Mouse (Mus musculus): ENCODE measurements at regions not wholly inside any gene's neighbourhood (a gene's known extent, or its start where the extent isn't known, plus 50 kb on each side); places are given as distances from the start of the nearest gene placed in this dataset.
A peak's percentile ranks its signal among the peaks of the same experiment; 100 is the strongest.

DNA sequence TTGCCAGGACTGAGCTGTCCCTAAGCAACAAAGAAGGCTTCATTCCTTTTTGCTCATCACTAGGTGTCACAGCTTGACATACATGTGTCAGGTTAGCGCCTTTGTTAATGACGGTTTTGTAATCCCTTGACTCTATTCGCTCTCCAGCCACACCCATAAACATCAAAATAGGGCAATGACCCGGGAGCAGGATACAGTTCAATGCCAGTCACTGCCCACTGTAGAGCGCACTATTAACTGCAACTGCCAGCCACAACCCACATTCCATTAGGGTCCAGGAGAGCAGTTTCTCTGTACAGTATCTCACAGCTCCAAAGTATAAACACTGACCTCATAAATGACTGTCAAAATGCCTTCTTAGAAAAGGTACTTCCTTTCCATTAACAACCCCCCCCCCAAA lies 163.5 kb upstream of the Nfe2l3 start:
- no peaks in the 10 kb centered on the region for H3K9me3 ChIP-seq (replicated peaks)
- H3K27me3 ChIP-seq: peaks cover 12% of the 10 kb centered on the region
- H3K4me2 ChIP-seq (replicated peaks): no peak overlapping the region
- no peaks in the 10 kb centered on the region for H3K36me3 ChIP-seq
- H3K9ac ChIP-seq: no peak overlapping the region
- ATAC-seq (ENCODE audit: low FRiP score): no peak
- H3K27ac ChIP-seq: no peak overlapping the region
- no peak overlapping the region for H3K4me3 ChIP-seq
- 84% methylated on average over 5 of the region's 5 CpGs for WGBS
- peaks cover 15% of the 10 kb centered on the region for H3K4me1 ChIP-seq

DNA sequence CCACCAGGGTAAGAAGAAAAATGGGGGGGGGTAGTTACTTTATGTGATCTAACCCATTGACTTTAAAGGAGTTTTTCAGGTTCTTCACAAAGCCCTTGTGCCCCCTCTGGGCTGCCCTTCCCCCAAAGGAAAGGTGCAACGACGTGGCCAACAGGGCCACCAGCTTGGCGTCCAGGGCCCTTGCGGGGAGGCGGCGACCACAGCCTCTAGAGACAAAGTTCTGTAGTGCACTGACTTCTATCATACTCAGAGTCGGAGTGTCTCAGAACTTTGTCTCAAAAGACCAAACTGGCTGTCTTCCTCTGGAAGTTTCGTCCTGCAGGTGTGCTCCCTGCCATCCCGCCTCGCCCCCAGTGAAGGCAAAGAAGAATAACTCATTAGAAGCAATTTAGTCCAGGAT lies 162.9 kb upstream of the Nfe2l3 start:
- peak overlapping the region; percentile 63 for H3K4me3 ChIP-seq
- no peak overlapping the region for H3K27ac ChIP-seq
- H3K36me3 ChIP-seq: no peaks in the 10 kb centered on the region
- H3K4me1 ChIP-seq: peaks cover 15% of the 10 kb centered on the region
- ATAC-seq (ENCODE audit: low FRiP score): no peak
- no peaks in the 10 kb centered on the region for H3K9me3 ChIP-seq (replicated peaks)
- 21% methylated on average over 10 of the region's 10 CpGs for WGBS
- peak overlapping the region; percentile 93 for H3K4me2 ChIP-seq (replicated peaks)
- 0 out of 2 replicates have a peak overlapping the region, but pooled peaks have one; percentile 69 for H3K9ac ChIP-seq
- peaks cover 12% of the 10 kb centered on the region for H3K27me3 ChIP-seq

DNA sequence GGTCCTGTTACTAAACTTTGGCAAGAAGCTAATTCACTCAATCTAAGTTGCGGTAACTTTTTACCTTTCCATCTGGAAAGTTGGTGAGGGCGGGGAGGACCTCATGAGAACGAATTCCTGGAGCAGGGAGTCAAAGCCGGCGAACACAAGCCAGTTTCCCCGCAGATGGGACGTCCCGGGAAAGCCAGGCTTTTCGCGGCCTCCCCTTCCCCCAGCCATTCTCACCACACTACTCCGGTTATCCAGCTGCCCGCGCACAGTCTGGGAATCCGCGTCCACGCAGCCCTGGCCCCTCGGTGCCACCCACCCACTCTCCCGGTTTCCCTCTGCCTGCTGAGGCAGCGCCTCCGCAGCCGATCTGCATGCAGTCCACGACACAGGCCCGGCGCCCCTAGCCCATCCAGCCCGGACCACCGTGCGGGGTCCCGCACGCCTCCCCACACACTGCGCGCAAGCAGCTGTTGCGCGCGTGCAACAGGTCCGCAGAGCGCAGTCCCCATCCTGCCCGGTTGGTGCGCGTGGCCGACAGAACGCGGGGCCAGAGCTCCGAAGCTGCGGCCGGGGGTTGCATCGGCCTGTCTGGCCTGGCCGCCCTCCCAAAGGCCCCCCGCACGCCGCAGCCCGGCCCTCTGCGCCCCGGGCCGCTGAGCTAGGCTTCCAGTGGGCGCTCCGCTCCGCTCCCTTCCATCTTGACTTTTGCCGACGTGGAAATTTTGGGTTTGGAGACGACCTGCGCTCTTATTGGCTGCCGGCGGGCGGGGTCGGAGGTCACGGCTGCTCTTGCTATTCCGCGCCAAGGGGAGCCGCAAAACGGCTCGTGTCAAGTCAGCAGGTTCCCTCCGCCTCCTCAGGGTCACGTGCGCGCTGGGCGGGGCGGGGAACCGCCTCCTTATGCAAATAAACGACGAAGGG lies 162.0 kb upstream of the Nfe2l3 start:
- WGBS: under 1% methylated on average over 78 of the region's 80 CpGs
- Histone ChIP-seq H3K9me3 (replicated peaks) (no peaks in the 10 kb centered on the region), H3K4me1 (peaks cover 15% of the 10 kb centered on the region), H3K27me3 (peaks cover 12% of the 10 kb centered on the region), H3K36me3 (no peaks in the 10 kb centered on the region), H3K4me3 (peak overlapping the region; percentile 63), H3K27ac (peak overlapping the region; percentile 41; the same call in 1 of the 2 replicates), H3K9ac (peak overlapping the region; percentile 69), H3K4me2 (replicated peaks) (peak overlapping the region; percentile 93)
- ATAC-seq (ENCODE audit: low FRiP score): peak; percentile 85

DNA sequence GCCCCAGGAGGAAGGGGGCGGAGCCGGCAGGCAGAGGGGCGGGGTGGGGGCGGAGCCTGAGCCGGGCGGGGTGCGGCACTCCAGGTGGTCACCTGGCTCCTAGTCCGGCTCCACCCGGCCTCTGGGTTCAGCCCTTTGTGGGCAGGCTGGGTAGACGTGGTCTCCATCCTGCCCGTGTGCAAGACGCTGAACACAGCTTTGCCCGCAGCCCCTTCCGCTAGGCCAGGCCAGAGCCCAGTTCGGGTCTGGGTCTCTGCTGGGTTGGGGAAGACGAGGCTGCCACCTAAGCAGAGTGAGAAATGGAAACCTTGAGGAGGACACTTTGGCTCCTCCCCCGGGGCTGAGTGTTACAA lies 161.4 kb upstream of the Nfe2l3 start:
- H3K9me3 ChIP-seq (replicated peaks): no peaks in the 10 kb centered on the region
- 3% methylated on average over 17 of the region's 17 CpGs for WGBS
- peaks cover 12% of the 10 kb centered on the region for H3K27me3 ChIP-seq
- H3K27ac ChIP-seq: peak overlapping the region; percentile 25; the same call in 1 of the 2 replicates
- peaks cover 15% of the 10 kb centered on the region for H3K4me1 ChIP-seq
- H3K36me3 ChIP-seq: no peaks in the 10 kb centered on the region
- peak overlapping the region; percentile 69; the same call in 1 of the 2 replicates for H3K9ac ChIP-seq
- peak overlapping the region; percentile 63 for H3K4me3 ChIP-seq
- ATAC-seq (ENCODE audit: low FRiP score): peak; percentile 78
- peak overlapping the region; percentile 93 for H3K4me2 ChIP-seq (replicated peaks)

DNA sequence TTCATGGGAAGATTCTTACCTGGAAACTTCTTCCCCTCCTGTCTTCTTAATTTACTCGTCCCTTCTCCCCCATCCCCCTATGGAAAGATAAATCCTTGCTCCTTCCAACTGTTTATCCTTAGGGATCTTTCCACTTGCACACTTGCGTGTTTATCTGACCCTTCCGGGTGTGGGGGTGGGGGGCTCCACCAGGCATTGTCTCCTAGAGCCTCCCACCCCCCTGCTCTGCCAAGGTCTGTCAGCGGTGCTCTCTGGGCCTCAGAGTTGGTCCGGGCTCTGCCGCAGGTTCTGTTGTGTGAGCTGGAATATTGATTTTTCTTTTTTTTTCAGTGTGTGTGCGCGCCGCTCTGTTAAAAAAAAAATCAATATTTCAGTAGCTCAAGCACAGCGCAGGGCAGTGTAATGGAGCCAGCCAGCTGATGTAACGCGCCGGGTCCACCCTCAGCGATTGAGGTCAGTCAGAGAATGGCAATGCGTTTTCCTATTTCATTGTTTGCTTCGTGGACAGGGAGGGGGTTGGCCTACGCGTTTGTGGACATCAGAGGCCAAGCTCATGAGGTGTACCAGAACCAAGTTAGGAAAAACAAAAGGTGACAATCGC lies 160.2 kb upstream of the Nfe2l3 start:
- Histone ChIP-seq H3K9me3 (replicated peaks) (no peaks in the 10 kb centered on the region), H3K4me2 (replicated peaks) (no peak overlapping the region), H3K36me3 (no peaks in the 10 kb centered on the region), H3K9ac (no peak overlapping the region), H3K27me3 (peaks cover 12% of the 10 kb centered on the region), H3K27ac (peak overlapping the region; percentile 66), H3K4me3 (no peak overlapping the region), H3K4me1 (peaks cover 15% of the 10 kb centered on the region)
- no peak for ATAC-seq (ENCODE audit: low FRiP score)
- 75% methylated on average over 19 of the region's 19 CpGs for WGBS

DNA sequence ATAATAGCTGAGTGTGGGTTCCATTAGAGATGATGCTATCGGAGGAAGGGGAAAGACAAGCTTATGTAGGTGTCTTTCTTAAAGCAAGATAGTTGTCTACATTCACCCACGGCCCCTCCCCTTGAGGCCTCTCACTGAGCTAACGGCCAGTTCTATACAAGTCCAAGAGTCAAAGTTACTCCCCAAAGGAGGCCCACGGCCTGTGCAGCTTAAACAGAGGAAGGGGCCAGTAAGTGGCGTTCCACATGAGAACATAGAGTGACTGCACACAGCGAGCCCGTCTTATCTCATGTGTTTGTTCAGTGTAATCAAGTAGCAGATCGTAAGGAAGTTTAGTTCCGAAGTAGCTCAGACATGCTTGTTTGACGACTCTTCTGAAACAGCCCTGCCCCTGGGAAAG lies 153.0 kb upstream of the Nfe2l3 start:
- no peak overlapping the region for H3K4me2 ChIP-seq (replicated peaks)
- no peak overlapping the region for H3K4me3 ChIP-seq
- H3K36me3 ChIP-seq: no peaks in the 10 kb centered on the region
- no peaks in the 10 kb centered on the region for H3K4me1 ChIP-seq
- 87% methylated on average over 10 of the region's 10 CpGs for WGBS
- no peak for ATAC-seq (ENCODE audit: low FRiP score)
- H3K9me3 ChIP-seq (replicated peaks): no peaks in the 10 kb centered on the region
- H3K27ac ChIP-seq: no peak overlapping the region
- H3K9ac ChIP-seq: no peak overlapping the region
- H3K27me3 ChIP-seq: no peaks in the 10 kb centered on the region; the same call in 1 of the 2 replicates

DNA sequence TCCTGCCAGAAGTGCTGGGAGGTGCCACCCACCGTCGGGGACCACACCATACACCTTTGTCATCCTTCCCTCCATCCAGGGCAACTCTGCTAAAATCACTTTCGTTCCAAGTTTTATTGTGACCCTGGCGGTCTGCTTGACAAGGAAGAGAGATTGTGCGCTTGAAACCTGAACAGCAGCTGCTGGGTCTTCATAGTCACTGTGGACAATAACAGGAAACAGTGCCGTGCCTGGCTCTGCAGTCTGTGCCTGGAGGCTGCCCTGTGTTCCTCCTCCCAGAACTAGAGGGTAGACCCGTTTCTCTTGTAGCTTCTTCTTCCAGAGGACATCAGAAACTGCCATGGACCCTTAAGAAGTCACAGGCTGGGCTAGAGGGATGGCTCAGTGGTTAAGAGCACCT lies 152.2 kb upstream of the Nfe2l3 start:
- no peak for ATAC-seq (ENCODE audit: low FRiP score)
- 79% methylated on average over 7 of the region's 7 CpGs for WGBS
- Histone ChIP-seq H3K27ac (no peak overlapping the region), H3K4me2 (replicated peaks) (no peak overlapping the region), H3K9me3 (replicated peaks) (no peaks in the 10 kb centered on the region), H3K27me3 (no peaks in the 10 kb centered on the region; the same call in 1 of the 2 replicates), H3K36me3 (no peaks in the 10 kb centered on the region), H3K9ac (no peak overlapping the region), H3K4me3 (no peak overlapping the region), H3K4me1 (no peaks in the 10 kb centered on the region)

DNA sequence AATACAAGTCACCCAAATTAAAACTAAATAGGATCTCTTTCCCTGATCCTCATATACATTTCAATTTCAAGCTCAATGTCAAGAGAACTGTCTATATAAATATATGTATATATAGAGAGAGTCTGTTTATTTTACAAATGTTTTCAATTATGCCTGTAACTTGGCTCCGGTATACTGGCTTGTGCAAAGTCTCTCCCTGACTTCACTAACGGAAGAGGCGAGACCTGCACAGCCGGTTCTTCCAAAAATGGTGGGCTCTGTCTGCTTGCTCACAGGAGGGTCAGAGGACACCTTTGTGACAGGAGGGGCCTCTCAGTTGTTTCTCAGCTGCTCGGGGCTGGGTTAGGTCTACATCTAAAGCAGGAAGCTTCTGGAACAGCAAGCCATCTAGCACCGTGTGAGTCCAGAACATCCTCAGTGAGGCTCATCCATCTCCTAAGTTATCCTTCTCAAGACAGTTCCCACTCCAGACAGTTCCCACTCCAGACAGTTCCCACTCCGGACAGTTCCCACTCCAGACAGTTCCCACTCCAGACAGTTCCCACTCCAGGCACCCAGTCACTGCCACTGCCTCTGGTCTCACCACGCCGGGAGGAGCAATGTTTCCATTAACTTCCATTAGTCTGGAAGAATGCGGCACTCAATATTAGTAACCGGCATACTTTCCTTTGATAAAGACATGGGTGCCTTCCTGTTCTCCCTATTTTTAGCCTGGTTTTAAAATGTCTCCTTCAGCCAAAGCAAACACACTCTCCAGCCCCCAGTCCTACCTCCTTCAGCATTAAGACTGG lies 148.4 kb upstream of the Nfe2l3 start:
- no peaks in the 10 kb centered on the region for H3K36me3 ChIP-seq
- H3K9me3 ChIP-seq (replicated peaks): no peaks in the 10 kb centered on the region
- no peak overlapping the region for H3K9ac ChIP-seq
- H3K4me1 ChIP-seq: no peaks in the 10 kb centered on the region
- H3K4me2 ChIP-seq (replicated peaks): no peak overlapping the region
- no peak overlapping the region for H3K4me3 ChIP-seq
- no peak overlapping the region for H3K27ac ChIP-seq
- no peaks in the 10 kb centered on the region for H3K27me3 ChIP-seq
- no peak for ATAC-seq (ENCODE audit: low FRiP score)
- 78% methylated on average over 11 of the region's 11 CpGs for WGBS

DNA sequence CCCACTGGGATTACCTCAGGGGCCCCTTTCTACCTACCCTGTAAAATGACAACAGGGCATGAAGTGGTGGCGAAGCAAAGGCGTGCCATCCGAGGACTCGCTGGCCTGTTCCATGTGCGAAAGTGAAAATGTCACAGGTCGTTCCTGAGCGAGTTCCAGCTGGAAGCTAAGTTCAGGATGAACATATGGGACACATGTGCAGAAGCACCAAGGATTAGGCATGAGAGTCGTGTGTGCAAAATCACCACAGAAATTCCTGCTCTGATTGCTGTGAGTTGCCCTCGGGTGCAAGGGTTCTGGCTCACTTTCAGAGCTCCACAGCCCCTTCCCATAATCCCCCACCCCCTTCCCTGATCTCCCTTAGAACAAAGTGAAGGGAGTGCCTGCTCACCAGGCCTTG lies 147.6 kb upstream of the Nfe2l3 start:
- H3K4me3 ChIP-seq: no peak overlapping the region
- no peaks in the 10 kb centered on the region for H3K27me3 ChIP-seq
- H3K27ac ChIP-seq: no peak overlapping the region
- H3K4me1 ChIP-seq: no peaks in the 10 kb centered on the region
- ATAC-seq (ENCODE audit: low FRiP score): no peak
- no peak overlapping the region for H3K4me2 ChIP-seq (replicated peaks)
- no peaks in the 10 kb centered on the region for H3K36me3 ChIP-seq
- H3K9ac ChIP-seq: no peak overlapping the region
- WGBS: 78% methylated on average over 9 of the region's 9 CpGs
- no peaks in the 10 kb centered on the region for H3K9me3 ChIP-seq (replicated peaks)

DNA sequence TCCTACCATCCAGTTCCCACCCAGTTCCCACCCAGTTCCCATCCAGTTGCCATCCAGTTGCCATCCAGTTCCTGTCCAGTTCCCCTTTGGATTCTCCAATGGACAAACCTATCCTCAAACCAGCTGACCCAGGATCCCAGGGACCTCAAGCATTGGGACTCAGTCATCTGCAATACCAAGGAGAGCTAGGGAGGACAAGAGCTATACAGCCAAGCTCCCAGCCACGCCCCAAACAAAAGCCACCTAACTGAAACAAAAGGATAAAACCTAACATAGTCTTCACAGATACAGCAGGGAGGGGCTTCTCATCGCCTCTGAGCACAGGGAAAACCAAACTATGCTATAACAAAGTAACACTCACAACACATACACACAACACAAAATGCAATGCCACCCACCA lies 145.6 kb upstream of the Nfe2l3 start:
- WGBS: 80% methylated on average over 2 of the region's 2 CpGs
- H3K4me2 ChIP-seq (replicated peaks): no peak overlapping the region

DNA sequence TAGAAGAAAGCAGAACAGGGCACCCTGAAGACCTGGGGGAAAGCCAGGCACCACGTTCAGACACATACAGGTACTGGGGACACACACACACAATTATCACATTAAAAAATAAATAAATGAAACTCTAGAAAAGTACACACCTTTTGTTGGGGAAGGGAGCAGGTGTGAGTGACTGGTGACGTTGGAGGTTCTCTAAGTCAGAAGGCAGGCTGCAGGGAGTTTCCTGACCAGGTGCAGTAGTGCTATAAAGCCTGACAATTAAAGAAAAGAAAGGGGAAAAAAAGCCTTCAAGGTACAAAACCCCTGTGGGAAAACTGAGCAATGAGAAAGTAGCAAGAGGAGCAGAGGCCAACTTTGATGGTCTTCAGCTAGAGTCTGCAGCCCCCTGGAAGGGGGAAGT lies 145.1 kb upstream of the Nfe2l3 start:
- H3K4me1 ChIP-seq: no peaks in the 10 kb centered on the region
- no peak overlapping the region for H3K9ac ChIP-seq
- H3K27me3 ChIP-seq: no peaks in the 10 kb centered on the region
- no peak overlapping the region for H3K27ac ChIP-seq
- no peaks in the 10 kb centered on the region for H3K36me3 ChIP-seq
- WGBS: 76% methylated on average over 2 of the region's 2 CpGs
- no peak for ATAC-seq (ENCODE audit: low FRiP score)
- H3K9me3 ChIP-seq (replicated peaks): no peaks in the 10 kb centered on the region
- no peak overlapping the region for H3K4me2 ChIP-seq (replicated peaks)
- no peak overlapping the region for H3K4me3 ChIP-seq

More for the DNA sequence above, 145.6 kb upstream of the Nfe2l3 start:
- Histone ChIP-seq H3K36me3 (no peaks in the 10 kb centered on the region), H3K4me3 (no peak overlapping the region), H3K4me1 (no peaks in the 10 kb centered on the region), H3K9ac (no peak overlapping the region), H3K27ac (no peak overlapping the region), H3K27me3 (no peaks in the 10 kb centered on the region), H3K9me3 (replicated peaks) (no peaks in the 10 kb centered on the region)
- ATAC-seq (ENCODE audit: low FRiP score): no peak

DNA sequence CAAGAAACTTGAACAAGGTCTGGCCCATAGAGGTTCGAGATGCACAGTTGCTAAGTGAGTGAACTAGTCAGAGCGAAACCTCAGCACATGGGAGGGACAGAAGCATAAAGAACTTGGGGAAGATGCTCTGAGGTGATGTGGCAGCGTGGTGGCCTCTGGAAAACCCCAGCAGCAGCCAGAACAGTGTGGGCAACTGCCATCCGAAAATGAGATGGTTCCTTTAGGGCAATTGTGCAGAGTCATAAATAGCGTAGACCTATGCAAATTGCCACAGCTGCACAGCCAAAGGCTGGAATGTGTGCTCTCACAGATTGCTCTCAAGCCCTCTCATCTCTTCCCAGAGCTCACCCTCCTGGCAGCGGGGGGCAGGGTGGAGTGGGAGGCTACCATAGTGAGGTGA lies 144.7 kb upstream of the Nfe2l3 start:
- WGBS: 72% methylated on average over 6 of the region's 6 CpGs
- no peaks in the 10 kb centered on the region for H3K9me3 ChIP-seq (replicated peaks)
- no peak overlapping the region for H3K27ac ChIP-seq
- H3K4me2 ChIP-seq (replicated peaks): no peak overlapping the region
- no peak for ATAC-seq (ENCODE audit: low FRiP score)
- no peak overlapping the region for H3K9ac ChIP-seq
- H3K27me3 ChIP-seq: no peaks in the 10 kb centered on the region
- no peak overlapping the region for H3K4me3 ChIP-seq
- no peaks in the 10 kb centered on the region for H3K4me1 ChIP-seq
- no peaks in the 10 kb centered on the region for H3K36me3 ChIP-seq
